In genomic region chr1:182817106-182817505, GRCm38 (mm10) we compare ENCODE assay signal across 28 mouse cellular contexts. TPM values are rescaled to one million over a fixed set of nuclear protein-coding genes. Genes with fewer than 3 reads are reported as not detected.
DNase-seq lines count a peak whose midpoint lies in the region; ATAC-seq lines count a peak whose summit lies in the region.
"Had no signal": no experiment of that assay in that cellular context is flagged by ENCODE, and none has a peak within 500 bp of the region (broad histone marks: within the 10 kb centered on the region; RNA-seq: fewer than 3 reads in every experiment).

No protein-coding gene starts in this region.

- H3K9ac ChIP-seq in heart, embryonic 12.5 days: no peak overlapping the region
- H3K9ac ChIP-seq in hindbrain, embryonic 14.5 days: no peak overlapping the region
- H3K9ac ChIP-seq in hindbrain, embryonic 16.5 days (ENCODE audit: low read depth, low read length): no peak overlapping the region
- H3K9ac ChIP-seq in midbrain, embryonic 13.5 days (replicated peaks): no peak overlapping the region
- H3K9ac ChIP-seq in neural tube, embryonic 15.5 days (replicated peaks): no peak overlapping the region
- H3K9ac ChIP-seq: embryonic facial prominence, embryonic 13.5 days; forebrain, embryonic 15.5 days; hindbrain, embryonic 15.5 days; intestine, embryonic 15.5 days; lung, embryonic 15.5 days had no signal

- peaks cover 6% of the 10 kb centered on the region; the same call in 1 of the 2 replicates for H3K9me3 ChIP-seq in heart, embryonic 12.5 days (replicated peaks)
- no peaks in the 10 kb centered on the region for H3K9me3 ChIP-seq in hindbrain, embryonic 14.5 days (ENCODE audit: control insufficient read depth, low read length)
- no peaks in the 10 kb centered on the region for H3K9me3 ChIP-seq in hindbrain, embryonic 16.5 days (ENCODE audit: control insufficient read depth, low read length)
- no peaks in the 10 kb centered on the region for H3K9me3 ChIP-seq in midbrain, embryonic 13.5 days
- peaks cover 14% of the 10 kb centered on the region; the same call in 1 of the 2 replicates for H3K9me3 ChIP-seq in midbrain, embryonic 10.5 days (replicated peaks)
- H3K9me3 ChIP-seq in neural tube, embryonic 15.5 days (replicated peaks): no peaks in the 10 kb centered on the region
- H3K9me3 ChIP-seq: embryonic facial prominence, embryonic 13.5 days; forebrain, embryonic 15.5 days; hindbrain, embryonic 15.5 days; intestine, embryonic 15.5 days had no signal

- H3K4me2 ChIP-seq in heart, embryonic 12.5 days: 0 out of 2 replicates have a peak overlapping the region, but pooled peaks have one; percentile 16
- H3K4me2 ChIP-seq in hindbrain, embryonic 14.5 days (replicated peaks): no peak overlapping the region
- no peak overlapping the region for H3K4me2 ChIP-seq in hindbrain, embryonic 16.5 days (ENCODE audit: low read length)
- no peak overlapping the region for H3K4me2 ChIP-seq in midbrain, embryonic 13.5 days (replicated peaks)
- H3K4me2 ChIP-seq in neural tube, embryonic 15.5 days: no peak overlapping the region
- H3K4me2 ChIP-seq: embryonic facial prominence, embryonic 13.5 days; forebrain, embryonic 15.5 days; hindbrain, embryonic 15.5 days; intestine, embryonic 15.5 days; lung, embryonic 15.5 days had no signal

- peak overlapping the region; percentile 33; the same call in 1 of the 2 replicates for H3K27ac ChIP-seq in heart, embryonic 12.5 days (ENCODE audit: poor library complexity, severe bottlenecking)
- 0 out of 2 replicates have a peak overlapping the region, but pooled peaks have one; percentile 45 for H3K27ac ChIP-seq in hindbrain, embryonic 14.5 days
- H3K27ac ChIP-seq in hindbrain, embryonic 16.5 days (ENCODE audit: low read depth, low read length): no peak overlapping the region
- peak overlapping the region; percentile 3; the same call in 1 of the 2 replicates for H3K27ac ChIP-seq in midbrain, embryonic 13.5 days
- H3K27ac ChIP-seq in midbrain, embryonic 10.5 days (replicated peaks): no peak overlapping the region
- H3K27ac ChIP-seq in neural tube, embryonic 15.5 days (replicated peaks): peak overlapping the region; percentile 63; the same call in 1 of the 2 replicates
- H3K27ac ChIP-seq: embryonic facial prominence, embryonic 13.5 days; forebrain, embryonic 10.5 days; forebrain, embryonic 15.5 days; intestine, embryonic 15.5 days; lung, embryonic 15.5 days had no signal

- no peaks in the 10 kb centered on the region for H3K36me3 ChIP-seq in heart, embryonic 12.5 days
- H3K36me3 ChIP-seq in hindbrain, embryonic 14.5 days (replicated peaks; ENCODE audit: control insufficient read depth, insufficient read depth): no peaks in the 10 kb centered on the region
- no peaks in the 10 kb centered on the region for H3K36me3 ChIP-seq in hindbrain, embryonic 16.5 days (ENCODE audit: control insufficient read depth, insufficient read depth, low read length)
- no peaks in the 10 kb centered on the region for H3K36me3 ChIP-seq in midbrain, embryonic 13.5 days
- H3K36me3 ChIP-seq in midbrain, embryonic 10.5 days: 0 out of 2 replicates have a peak, but pooled peaks cover 4% of the 10 kb centered on the region
- H3K36me3 ChIP-seq in neural tube, embryonic 15.5 days: no peaks in the 10 kb centered on the region
- H3K36me3 ChIP-seq: embryonic facial prominence, embryonic 13.5 days; forebrain, embryonic 10.5 days; forebrain, embryonic 15.5 days; hindbrain, embryonic 15.5 days; intestine, embryonic 15.5 days; lung, embryonic 15.5 days had no signal

- 36% methylated on average over 5 of the region's 5 CpGs for WGBS in heart, embryonic 12.5 days
- 36% methylated on average over 5 of the region's 5 CpGs for WGBS in hindbrain, embryonic 14.5 days
- WGBS in hindbrain, embryonic 16.5 days: 48% methylated on average over 5 of the region's 5 CpGs
- 41% methylated on average over 5 of the region's 5 CpGs for WGBS in midbrain, embryonic 13.5 days
- 44% methylated on average over 5 of the region's 5 CpGs for WGBS in midbrain, embryonic 10.5 days
- 41% methylated on average over 5 of the region's 5 CpGs for WGBS in neural tube, embryonic 15.5 days

- peaks cover 43% of the 10 kb centered on the region for H3K4me1 ChIP-seq in heart, embryonic 12.5 days (replicated peaks)
- peaks cover 30% of the 10 kb centered on the region for H3K4me1 ChIP-seq in hindbrain, embryonic 14.5 days (replicated peaks; ENCODE audit: control insufficient read depth, insufficient read depth, low read length)
- peaks cover 20% of the 10 kb centered on the region for H3K4me1 ChIP-seq in hindbrain, embryonic 16.5 days (ENCODE audit: control insufficient read depth, insufficient read depth, low read depth, low read length)
- H3K4me1 ChIP-seq in midbrain, embryonic 13.5 days (replicated peaks): peaks cover 26% of the 10 kb centered on the region
- peaks cover 27% of the 10 kb centered on the region for H3K4me1 ChIP-seq in midbrain, embryonic 10.5 days
- H3K4me1 ChIP-seq in neural tube, embryonic 15.5 days: peaks cover 40% of the 10 kb centered on the region

- no peaks in the 10 kb centered on the region for H3K27me3 ChIP-seq in heart, embryonic 12.5 days (replicated peaks)
- H3K27me3 ChIP-seq in hindbrain, embryonic 14.5 days (ENCODE audit: control insufficient read depth, insufficient read depth, low read length): no peaks in the 10 kb centered on the region
- H3K27me3 ChIP-seq in hindbrain, embryonic 16.5 days (replicated peaks; ENCODE audit: control insufficient read depth, insufficient read depth, low read length): no peaks in the 10 kb centered on the region
- H3K27me3 ChIP-seq in midbrain, embryonic 13.5 days: no peaks in the 10 kb centered on the region
- no peaks in the 10 kb centered on the region for H3K27me3 ChIP-seq in midbrain, embryonic 10.5 days (ENCODE audit: low read depth, poor library complexity, severe bottlenecking)
- H3K27me3 ChIP-seq in neural tube, embryonic 15.5 days (replicated peaks): no peaks in the 10 kb centered on the region
- H3K27me3 ChIP-seq: embryonic facial prominence, embryonic 13.5 days; forebrain, embryonic 15.5 days; hindbrain, embryonic 15.5 days; intestine, embryonic 15.5 days; lung, embryonic 15.5 days had no signal

- H3K4me3 ChIP-seq in heart, embryonic 12.5 days: no peak overlapping the region
- H3K4me3 ChIP-seq in hindbrain, embryonic 14.5 days (replicated peaks; ENCODE audit: low read length): no peak overlapping the region
- H3K4me3 ChIP-seq in hindbrain, embryonic 16.5 days (ENCODE audit: low read length): no peak overlapping the region
- no peak overlapping the region for H3K4me3 ChIP-seq in midbrain, embryonic 13.5 days (replicated peaks)
- no peak overlapping the region for H3K4me3 ChIP-seq in midbrain, embryonic 10.5 days
- no peak overlapping the region for H3K4me3 ChIP-seq in neural tube, embryonic 15.5 days (replicated peaks)
- H3K4me3 ChIP-seq: embryonic facial prominence, embryonic 13.5 days; forebrain, embryonic 10.5 days; forebrain, embryonic 15.5 days; hindbrain, embryonic 15.5 days; intestine, embryonic 15.5 days; lung, embryonic 15.5 days had no signal

- no peak for DNase-seq in heart, adult 9 months (ENCODE audit: low spot score in 2 of 2)
- DNase-seq in hindbrain, embryonic 14.5 days (ENCODE audit: low spot score): no peak
- DNase-seq in midbrain, embryonic 10.5 days (ENCODE audit: low spot score): no peak
- DNase-seq: adrenal gland, postnatal 14 days; cerebellum, adult 11 months; cerebellum, adult 9-10 months; cerebellum, postnatal 36 days; gastrocnemius, postnatal 25 days; heart, adult 11 months; heart, postnatal 10 days; kidney, adult 2 months; kidney, postnatal 36 days; layer of hippocampus, postnatal 36 days; liver; thymus, postnatal 4 days had no signal

- ATAC-seq in heart, embryonic 12.5 days (ENCODE audit: insufficient number of reproducible peaks, low FRiP score): no peak
- no peak for ATAC-seq in hindbrain, embryonic 14.5 days (ENCODE audit: low FRiP score)
- no peak for ATAC-seq in hindbrain, embryonic 16.5 days
- no peak for ATAC-seq in midbrain, embryonic 13.5 days
- no peak for ATAC-seq in neural tube, embryonic 15.5 days (ENCODE audit: low FRiP score)
- ATAC-seq in monocyte, adult 5-6 weeks (replicated peaks; ENCODE audit: insufficient number of reproducible peaks, low FRiP score, low TSS enrichment, poor library complexity, severe bottlenecking): no peak
- ATAC-seq: CD4-positive, CD25-positive, alpha-beta regulatory T cell, adult 4 months; forebrain, embryonic 15.5 days; intestine, embryonic 15.5 days had no signal

RNA-seq across cellular contexts. Expression of gene Susd4, which starts 53.4 kb away (rescaled TPM):
- polyA plus RNA-seq in heart, embryonic 12.5 days (2016; fragmentation: Nextera tagmentation; extraction: Ambion mirVana): 4.7 and 5.3 TPM in 2 replicates
- 73.9 and 83.9 TPM in 2 replicates for polyA plus RNA-seq in hindbrain, embryonic 14.5 days (2014; fragmentation: Nextera tagmentation; extraction: Ambion mirVana)
- 83.1 and 85.0 TPM in 2 replicates for polyA plus RNA-seq in hindbrain, embryonic 16.5 days (2015; fragmentation: Nextera tagmentation; extraction: Ambion mirVana)
- 49.0 and 53.3 TPM in 2 replicates for polyA plus RNA-seq in midbrain, embryonic 13.5 days (2015; fragmentation: Nextera tagmentation; extraction: Ambion mirVana)
- 16.5 and 19.9 TPM in 2 replicates for polyA plus RNA-seq in midbrain, embryonic 10.5 days (2016; fragmentation: Nextera tagmentation; extraction: Ambion mirVana)
- polyA plus RNA-seq in neural tube, embryonic 15.5 days (2015; fragmentation: Nextera tagmentation; extraction: Ambion mirVana): 82.3 and 88.9 TPM in 2 replicates
- not detected in 3 replicates for total RNA-seq in monocyte, adult 5-6 weeks (2017)
- total RNA-seq: megakaryocyte progenitor cell, adult 5-6 weeks had no signal

Comparison
In these comparisons a context has a peak if more than half of its experiments do, and no peak if none do; other contexts are left out.
1. H3K27ac ChIP-seq: peak in heart, embryonic 12.5 days (single experiment), hindbrain, embryonic 14.5 days (single experiment), midbrain, embryonic 13.5 days (single experiment) and neural tube, embryonic 15.5 days (single experiment); none in hindbrain, embryonic 16.5 days (single experiment) and midbrain, embryonic 10.5 days (single experiment).